ENCODE assay signal across 19 mouse cellular contexts in genomic region chr2:84426531-84426930, GRCm38 (mm10). TPM values are rescaled to one million over a fixed set of nuclear protein-coding genes. Genes with fewer than 3 reads are reported as not detected.
DNase-seq lines count a peak whose midpoint lies in the region; ATAC-seq and TF ChIP-seq lines count a peak whose summit lies in the region.
"Had no signal": no experiment of that assay in that cellular context is flagged by ENCODE, and none has a peak within 500 bp of the region (broad histone marks: within the 10 kb centered on the region; RNA-seq: fewer than 3 reads in every experiment).

No protein-coding gene starts in this region.

- H3K36me3 ChIP-seq in kidney, embryonic 14.5 days (ENCODE audit: control insufficient read depth, insufficient read depth, low read length): no peaks in the 10 kb centered on the region
- H3K36me3 ChIP-seq in macrophage (ENCODE audit: inconsistent target): no peaks in the 10 kb centered on the region
- H3K36me3 ChIP-seq: embryonic facial prominence, embryonic 12.5 days; heart, embryonic 13.5 days; hindbrain, embryonic 15.5 days; lung, embryonic 15.5 days; midbrain, embryonic 10.5 days; neural tube, embryonic 12.5 days had no signal

- H3K27ac ChIP-seq in kidney, embryonic 14.5 days (ENCODE audit: low read depth, low read length): no peak overlapping the region
- H3K27ac ChIP-seq in bone marrow macrophage, adult 2 months (ENCODE audit: insufficient read depth, low read depth, low read length): peak overlapping the region; percentile 95
- H3K27ac ChIP-seq in macrophage: peak overlapping the region; percentile 79
- H3K27ac ChIP-seq: embryonic facial prominence, embryonic 12.5 days; heart, embryonic 13.5 days; hindbrain, embryonic 15.5 days; lung, embryonic 15.5 days; midbrain, embryonic 10.5 days; neural tube, embryonic 12.5 days had no signal

- 0 out of 2 replicates have a peak, but pooled peaks cover 2% of the 10 kb centered on the region for H3K4me1 ChIP-seq in kidney, embryonic 14.5 days (ENCODE audit: control insufficient read depth, insufficient read depth, low read length)
- peaks cover 5% of the 10 kb centered on the region for H3K4me1 ChIP-seq in lung, adult 2 months (ENCODE audit: control insufficient read depth, insufficient read depth, low read length)
- peaks cover 4% of the 10 kb centered on the region for H3K4me1 ChIP-seq in bone marrow macrophage, adult 2 months (ENCODE audit: control insufficient read depth, insufficient read depth, low read length)
- H3K4me1 ChIP-seq: embryonic facial prominence, embryonic 12.5 days; neural tube, embryonic 12.5 days had no signal

- ATAC-seq in kidney, embryonic 14.5 days (ENCODE audit: low FRiP score, low TSS enrichment): 0 out of 2 replicates have a peak, but pooled peaks have one; percentile 43
- ATAC-seq: forebrain, embryonic 16.5 days had no signal

- H3K4me3 ChIP-seq in kidney, embryonic 14.5 days (ENCODE audit: low read length): no peak overlapping the region; the same call in 1 of the 2 replicates
- peak overlapping the region; percentile 10 for H3K4me3 ChIP-seq in lung, adult 2 months (replicated peaks; ENCODE audit: extremely low read depth, low read depth, low read length)
- peak overlapping the region; percentile 55 for H3K4me3 ChIP-seq in bone marrow macrophage, adult 2 months (ENCODE audit: insufficient read depth, low read length)
- H3K4me3 ChIP-seq in macrophage (ENCODE audit: inconsistent target): peak overlapping the region; percentile 61
- H3K4me3 ChIP-seq: embryonic facial prominence, embryonic 12.5 days; heart, embryonic 13.5 days; hindbrain, embryonic 15.5 days; lung, embryonic 15.5 days; midbrain, embryonic 10.5 days; neural tube, embryonic 12.5 days had no signal

- H3K9ac ChIP-seq in kidney, embryonic 14.5 days (ENCODE audit: low read depth, low read length): no peak overlapping the region
- H3K9ac ChIP-seq: embryonic facial prominence, embryonic 12.5 days; heart, embryonic 13.5 days; hindbrain, embryonic 15.5 days; lung, embryonic 15.5 days; neural tube, embryonic 12.5 days had no signal

- TF ChIP-seq CTCF in lung, adult 2 months (IDR thresholded peaks at IDR 0.05; ENCODE audit: insufficient read depth, low read length): no peak
- TF ChIP-seq CTCF in bone marrow macrophage, adult 2 months (IDR thresholded peaks at IDR 0.05; ENCODE audit: low read depth, low read length): no peak

- H3K79me2 ChIP-seq in macrophage (ENCODE audit: inconsistent target): peaks cover 33% of the 10 kb centered on the region

- WGBS in kidney, embryonic 14.5 days: 48% methylated on average over 4 of the region's 4 CpGs
- 43% methylated on average over 4 of the region's 4 CpGs for WGBS in lung, adult 2 months
- 0% methylated on average over 4 of the region's 4 CpGs for WGBS in macrophage (ENCODE audit: missing documents)

- H3K9me3 ChIP-seq in kidney, embryonic 14.5 days (ENCODE audit: control insufficient read depth, low read length): no peaks in the 10 kb centered on the region
- H3K9me3 ChIP-seq: embryonic facial prominence, embryonic 12.5 days; heart, embryonic 13.5 days; hindbrain, embryonic 15.5 days; lung, embryonic 15.5 days; midbrain, embryonic 10.5 days; neural tube, embryonic 12.5 days had no signal

- no peak for TF ChIP-seq POLR2A in lung, adult 2 months (IDR thresholded peaks at IDR 0.05; ENCODE audit: borderline replicate concordance, extremely low read depth, low read depth, low read length)
- TF ChIP-seq POLR2A in bone marrow macrophage, adult 2 months (IDR thresholded peaks at IDR 0.05; ENCODE audit: borderline replicate concordance, low read depth, low read length): no peak

- no peaks in the 10 kb centered on the region for H3K27me3 ChIP-seq in kidney, embryonic 14.5 days (ENCODE audit: control insufficient read depth, insufficient read depth, low read length)
- H3K27me3 ChIP-seq: embryonic facial prominence, embryonic 12.5 days; heart, embryonic 13.5 days; hindbrain, embryonic 15.5 days; lung, embryonic 15.5 days; neural tube, embryonic 12.5 days had no signal

- intact Hi-C loops in gastrocnemius, postnatal 36 days (cut with DNase I): loop anchor here (5.0 kb wide), 1 partner anchor 159 kb away; no protein-coding TSS in a partner anchor

- no peak for DNase-seq in kidney, adult 11 months
- DNase-seq in lung, adult 2 months: no peak
- no peak for DNase-seq in lung, adult 18-20 months
- DNase-seq in gastrocnemius, postnatal 36 days: no peak
- no peak for DNase-seq in ovary, postnatal 36 days (ENCODE audit: low spot score)
- DNase-seq: adrenal gland, postnatal 10 days; B cell, adult 2 months; cerebellum, adult 2 months; heart, postnatal 36 days had no signal

- H3K4me2 ChIP-seq in kidney, embryonic 14.5 days (replicated peaks; ENCODE audit: low read depth, low read length): no peak overlapping the region
- H3K4me2 ChIP-seq: embryonic facial prominence, embryonic 12.5 days; heart, embryonic 13.5 days; hindbrain, embryonic 15.5 days; lung, embryonic 15.5 days; neural tube, embryonic 12.5 days had no signal

RNA-seq across cellular contexts. Expression of gene Calcrl, which starts 1.3 kb away (rescaled TPM):
- 43.9 and 82.9 TPM in 2 replicates for polyA plus RNA-seq in kidney, embryonic 14.5 days (2014; fragmentation: Nextera tagmentation; extraction: Ambion mirVana)
- polyA plus RNA-seq in lung, adult 2 months (2012; rRNA removed): 128 and 192 TPM in 2 replicates
- polyA plus RNA-seq in bone marrow macrophage, adult 2 months (2012; ENCODE audit: insufficient read depth, insufficient read length, missing spikeins): 23.2 and 29.1 TPM in 2 replicates
- 100 to 1,000 TPM in 2 of 26 experiments, 10 to 100 TPM in 24; 13.9 to 110 (median 21.7) TPM for total RNA-seq in macrophage (2018; cell fraction: chromatin; rRNA removed)
- total RNA-seq in macrophage (2018; cell fraction: cytosol; rRNA removed): 10 to 100 TPM; 17.3 to 46.5 (median 29.3) TPM
- total RNA-seq in macrophage (2018; cell fraction: nucleus; rRNA removed): 10 to 100 TPM; 20.9 to 83.0 (median 32.0) TPM
- polyA plus RNA-seq in macrophage (2018): 16.1 to 41.4 TPM (median 19.5 TPM) in 3 replicates
- 10 to 100 TPM; 10.5 TPM for total RNA-seq in gastrocnemius, postnatal 36 days (2021)

RNA-seq across cellular contexts. Expression of gene Tfpi, which starts 50.0 kb away (rescaled TPM):
- polyA plus RNA-seq in kidney, embryonic 14.5 days (2014; fragmentation: Nextera tagmentation; extraction: Ambion mirVana): 31.5 and 38.1 TPM in 2 replicates
- polyA plus RNA-seq in lung, adult 2 months (2012; rRNA removed): 6.2 and 10.5 TPM in 2 replicates
- polyA plus RNA-seq in bone marrow macrophage, adult 2 months (2012; ENCODE audit: insufficient read depth, insufficient read length, missing spikeins): 21.5 and 25.5 TPM in 2 replicates
- total RNA-seq in macrophage (2018; cell fraction: chromatin; rRNA removed): 10 to 100 TPM in 21 of 26 experiments, 1 to 10 TPM in 5; 5.7 to 25.7 (median 18.0) TPM
- 10 to 100 TPM; 10.6 to 26.2 (median 17.2) TPM for total RNA-seq in macrophage (2018; cell fraction: cytosol; rRNA removed)
- 10 to 100 TPM in 25 of 26 experiments, 1 to 10 TPM in 1; 7.3 to 40.9 (median 21.0) TPM for total RNA-seq in macrophage (2018; cell fraction: nucleus; rRNA removed)
- 22.0 to 44.0 TPM (median 22.4 TPM) in 3 replicates for polyA plus RNA-seq in macrophage (2018)
- total RNA-seq in gastrocnemius, postnatal 36 days (2021): 1 to 10 TPM; 2.1 to 2.3 TPM
